Mouse (Mus musculus) G1E (cell line): ENCODE data around the gene Nfyc.

Source experiments
- CTCF ChIP-seq: IDR thresholded peaks from 2 replicates; pipeline ENCODE4 v1.5.1; 2012; ENCODE audit warnings: low read depth, low read length, inconsistent platforms, mixed read lengths
- GATA1 ChIP-seq: IDR thresholded peaks from 2 replicates; pipeline ENCODE4 v1.6.1; 2012; ENCODE audit warnings: borderline replicate concordance, low read length, inconsistent platforms, mixed read lengths
- POLR2AphosphoS5 ChIP-seq: IDR thresholded peaks from 2 replicates; pipeline ENCODE4 v1.6.1; 2012; ENCODE audit warnings: low read depth, low read length, inconsistent platforms; ENCODE audit not compliant: insufficient replicate concordance
- TAL1 ChIP-seq: conservative IDR thresholded peaks from 2 replicates; pipeline ENCODE4 v1.6.1; 2012; ENCODE audit warnings: low read depth, low read length, inconsistent platforms, mixed read lengths

DNA sequence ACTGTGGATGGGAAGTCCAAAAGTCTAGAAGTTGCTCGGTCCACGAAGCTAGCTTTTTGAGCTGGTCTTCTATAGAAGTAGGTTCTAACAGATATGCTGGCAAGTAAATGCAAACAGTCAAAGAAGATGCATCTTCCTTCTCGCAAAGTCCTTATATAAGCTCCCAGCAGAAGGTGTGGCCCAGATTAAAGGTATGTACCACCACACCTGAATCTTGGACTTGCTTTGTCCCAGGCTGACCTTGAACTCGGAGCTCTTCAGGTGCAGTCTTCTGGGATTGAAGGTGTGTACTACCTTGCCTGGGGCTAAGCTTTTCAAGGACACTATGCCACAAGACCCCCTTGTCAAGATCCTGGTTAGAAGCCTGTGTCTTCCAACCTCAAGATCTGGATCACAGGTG, at the start of gene Nfyc:
- TF ChIP-seq CTCF (no peak), POLR2AphosphoS5 (no peak), TAL1 (no peak), GATA1 (no peak)
